Mouse (Mus musculus): ENCODE data around the gene Pigf.
"Not testable (repeated sequence)": the region's sequence is repeated elsewhere in the genome, so short reads cannot be mapped to it uniquely, and the experiment has no call there.

Pigf gene

GRCm38 (mm10) chr17:87025269-87025949 is at the start of gene Pigf, which contains the start of gene Cript:
TSS of gene Pigf (minus strand) at chr17:87025406.
TSS of gene Cript (plus strand) at chr17:87025550.
- peak; percentile 99 for DNase-seq (ENCODE audit: low read depth, low spot score)

GRCm38 (mm10) chr17:87073470-87073869 is 48.3 kb upstream of the Pigf start:
- DNase-seq (ENCODE audit: low read depth, low spot score): no peak

GRCm38 (mm10) chr17:87072766-87073440 is 47.7 kb upstream of the Pigf start:
- no peak for DNase-seq (ENCODE audit: low read depth, low spot score)

GRCm38 (mm10) chr17:87072183-87072582 is 47.0 kb upstream of the Pigf start:
- not testable (repeated sequence) for DNase-seq (ENCODE audit: low read depth, low spot score)

- no peak for DNase-seq (ENCODE audit: low read depth, low spot score)
These were observed 43.8 kb upstream of the Pigf start for GRCm38 (mm10) chr17:87068997-87069396.

- peak; percentile 40 for DNase-seq (ENCODE audit: low read depth, low spot score)
These were observed 38.8 kb upstream of the Pigf start for GRCm38 (mm10) chr17:87063969-87064368.

GRCm38 (mm10) chr17:87063461-87063860 is 38.3 kb upstream of the Pigf start:
- DNase-seq (ENCODE audit: low read depth, low spot score): no peak

GRCm38 (mm10) chr17:87062639-87063038 is 37.4 kb upstream of the Pigf start:
- peak; percentile 15 for DNase-seq (ENCODE audit: low read depth, low spot score)

GRCm38 (mm10) chr17:87057486-87058266 is 32.5 kb upstream of the Pigf start:
- no peak for DNase-seq (ENCODE audit: low read depth, low spot score)

- no peak for DNase-seq (ENCODE audit: low read depth, low spot score)
These were observed 31.6 kb upstream of the Pigf start for GRCm38 (mm10) chr17:87056761-87057160.

GRCm38 (mm10) chr17:87055663-87056062 is 30.5 kb upstream of the Pigf start:
- no peak for DNase-seq (ENCODE audit: low read depth, low spot score)

- DNase-seq (ENCODE audit: low read depth, low spot score): no peak
These were observed 29.8 kb upstream of the Pigf start for GRCm38 (mm10) chr17:87055051-87055459.

- DNase-seq (ENCODE audit: low read depth, low spot score): no peak
These were observed 28.7 kb upstream of the Pigf start for GRCm38 (mm10) chr17:87053921-87054320.

- no peak for DNase-seq (ENCODE audit: low read depth, low spot score)
These were observed 27.2 kb upstream of the Pigf start for GRCm38 (mm10) chr17:87052432-87052831.

- DNase-seq (ENCODE audit: low read depth, low spot score): no peak
These were observed 26.4 kb upstream of the Pigf start for GRCm38 (mm10) chr17:87051652-87052051.

GRCm38 (mm10) chr17:87050469-87051175 is 25.4 kb upstream of the Pigf start:
- DNase-seq (ENCODE audit: low read depth, low spot score): no peak

GRCm38 (mm10) chr17:87049696-87050095 is 24.5 kb upstream of the Pigf start:
- DNase-seq (ENCODE audit: low read depth, low spot score): no peak

GRCm38 (mm10) chr17:87044796-87045195 is 19.6 kb upstream of the Pigf start:
- DNase-seq (ENCODE audit: low read depth, low spot score): no peak

GRCm38 (mm10) chr17:87044364-87044763 is 19.2 kb upstream of the Pigf start:
- peak; percentile 97 for DNase-seq (ENCODE audit: low read depth, low spot score)

GRCm38 (mm10) chr17:87041739-87042138 is 16.5 kb upstream of the Pigf start:
- no peak for DNase-seq (ENCODE audit: low read depth, low spot score)

- no peak for DNase-seq (ENCODE audit: low read depth, low spot score)
These were observed 13.3 kb upstream of the Pigf start for GRCm38 (mm10) chr17:87038496-87038895.
